Mouse (Mus musculus): Measurements from ENCODE around the gene Cept1.
"Not testable (repeated sequence)": the region's sequence is repeated elsewhere in the genome, so short reads cannot be mapped to it uniquely, and the experiment has no call there.

Gene Cept1

DNA sequence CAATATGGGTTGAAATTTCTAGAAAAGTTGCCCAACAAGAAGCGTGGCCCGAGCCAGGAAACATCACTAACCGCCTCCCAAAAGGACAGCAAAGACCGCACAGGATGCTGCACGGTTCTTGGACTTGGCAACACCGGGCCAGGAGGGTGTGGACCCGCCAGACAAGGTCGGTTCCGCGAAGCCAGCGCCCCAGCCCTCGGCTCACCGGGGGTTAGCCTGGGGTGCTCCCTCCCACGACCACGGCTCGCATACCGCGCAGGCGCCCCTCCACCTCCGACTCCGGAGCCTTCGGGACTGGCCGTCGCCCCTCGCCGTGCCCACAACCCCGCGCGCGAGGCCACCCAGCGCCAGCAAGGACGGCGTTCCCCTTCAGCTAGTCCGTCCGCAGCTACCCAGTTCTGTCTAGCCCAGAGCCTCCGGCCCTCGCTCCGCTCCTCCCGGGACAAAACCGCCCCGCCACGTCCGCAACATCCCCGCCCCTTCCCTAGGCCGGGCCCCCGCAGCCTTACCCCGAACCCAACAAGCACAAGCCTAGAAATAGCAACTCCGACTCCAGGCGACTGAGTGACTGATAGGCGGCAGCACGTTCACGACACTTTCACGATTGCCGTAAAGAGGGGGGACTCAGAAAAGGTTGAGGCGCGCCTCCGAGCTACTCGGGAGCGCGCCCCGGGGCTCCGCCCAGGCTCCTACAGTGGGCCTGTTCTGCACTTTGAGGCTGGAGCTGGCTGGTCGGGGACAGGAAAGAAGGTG lies at the start of gene Cept1, which contains the start of gene Dram2:
Cept1 (minus strand) TSS at position 632 of the 753 bp plus-strand sequence.
Dram2 (plus strand) TSS at position 628 of the 753 bp plus-strand sequence.
- DNase-seq: peak; percentile 92 to 93

DNA sequence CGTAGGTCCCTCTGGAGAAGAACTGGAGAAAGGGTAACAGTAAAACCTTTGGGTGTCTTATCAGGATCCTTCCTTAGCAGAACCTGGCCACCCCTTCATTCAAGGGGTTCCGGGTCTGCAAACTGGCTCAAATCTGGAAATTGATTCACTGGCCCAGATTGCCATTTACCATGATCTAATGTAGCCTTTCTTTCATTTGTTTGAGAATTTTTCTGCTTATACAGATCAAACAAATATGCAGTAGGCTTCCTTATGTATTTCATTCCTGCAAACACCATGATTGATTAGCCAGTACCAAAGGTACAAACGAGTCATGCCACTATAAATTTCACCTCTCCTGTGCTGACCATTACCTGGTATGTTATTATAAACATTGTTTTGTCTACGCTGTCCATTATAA lies 46.0 kb upstream of the Cept1 start:
- not testable (repeated sequence) for DNase-seq

DNA sequence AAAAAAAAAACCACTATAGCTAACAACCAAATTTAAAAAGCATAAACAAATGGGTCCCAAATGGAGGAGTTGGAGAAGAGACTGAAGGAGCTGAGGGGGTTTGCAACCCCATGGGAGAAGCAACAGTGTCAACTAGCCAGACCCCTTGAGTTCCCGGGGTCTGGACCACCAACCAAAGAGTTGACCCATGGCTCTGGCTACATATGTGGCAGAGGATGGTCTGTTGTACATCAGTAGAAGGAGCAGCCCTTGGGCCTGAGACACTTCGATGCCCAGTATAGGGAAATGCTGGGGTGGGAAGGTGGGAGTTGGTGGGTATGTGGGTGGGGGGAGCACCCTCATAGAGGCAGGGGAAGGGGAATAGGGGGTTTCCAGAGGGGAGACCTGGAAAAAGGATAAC lies 31.7 kb upstream of the Cept1 start:
- no peak for DNase-seq

DNA sequence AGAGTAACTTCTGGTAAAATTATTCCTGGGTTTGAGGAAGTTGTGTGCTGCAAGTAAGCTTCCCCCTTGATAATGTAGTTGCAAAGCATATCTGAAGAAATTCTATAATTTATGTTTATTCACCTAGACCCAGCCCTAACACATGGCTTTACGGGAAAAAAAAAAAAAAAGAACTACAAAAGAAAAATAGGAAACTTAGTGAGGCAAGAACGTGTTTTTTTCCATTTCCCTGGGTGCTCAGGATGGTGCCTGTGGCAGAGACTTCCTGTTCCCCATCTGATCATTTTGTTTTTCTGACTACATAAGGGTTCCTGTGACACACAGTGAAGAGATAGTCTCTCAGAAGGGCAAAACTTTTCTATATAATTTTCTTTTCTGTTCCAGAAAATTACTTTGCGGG lies 25.6 kb upstream of the Cept1 start:
- DNase-seq: no peak

DNA sequence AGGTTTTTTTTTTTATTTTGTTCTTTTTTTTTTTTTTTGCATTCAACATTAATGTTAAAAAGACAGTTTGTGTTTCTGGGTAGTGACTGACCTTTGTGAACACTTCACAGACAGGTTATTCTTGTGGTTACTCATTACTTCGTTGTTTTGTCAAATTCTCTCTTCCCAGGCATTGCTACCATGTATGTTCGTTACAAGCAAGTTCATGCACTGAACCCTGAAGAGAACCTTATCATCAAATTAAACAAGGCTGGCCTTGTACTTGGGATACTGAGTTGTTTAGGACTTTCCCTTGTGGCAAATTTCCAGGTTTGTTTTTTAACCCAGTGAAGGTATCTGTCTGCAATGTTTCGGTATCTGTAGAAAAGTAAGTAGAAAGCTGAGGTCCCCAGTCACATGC lies 18.3 kb upstream of the Cept1 start:
- no peak for DNase-seq

DNA sequence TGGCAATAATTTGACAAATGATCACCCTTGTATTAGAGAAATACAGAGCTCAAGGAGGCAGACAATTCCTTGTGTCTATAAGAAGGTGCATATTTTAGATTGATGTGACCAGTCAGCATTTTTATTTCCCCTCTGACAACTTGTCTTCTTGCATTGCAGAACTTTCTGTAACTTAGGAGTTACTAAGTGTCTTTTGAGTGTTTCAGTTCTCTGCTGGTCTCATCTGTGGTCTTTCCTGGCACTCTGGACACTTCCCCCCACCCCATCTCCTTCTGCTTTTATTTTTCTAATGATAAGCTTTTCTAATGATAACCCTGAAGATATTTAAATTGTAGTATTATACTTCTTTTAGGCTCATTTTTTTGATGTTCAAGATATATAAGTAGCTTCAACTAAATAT lies 10.7 kb upstream of the Cept1 start:
- no peak for DNase-seq

DNA sequence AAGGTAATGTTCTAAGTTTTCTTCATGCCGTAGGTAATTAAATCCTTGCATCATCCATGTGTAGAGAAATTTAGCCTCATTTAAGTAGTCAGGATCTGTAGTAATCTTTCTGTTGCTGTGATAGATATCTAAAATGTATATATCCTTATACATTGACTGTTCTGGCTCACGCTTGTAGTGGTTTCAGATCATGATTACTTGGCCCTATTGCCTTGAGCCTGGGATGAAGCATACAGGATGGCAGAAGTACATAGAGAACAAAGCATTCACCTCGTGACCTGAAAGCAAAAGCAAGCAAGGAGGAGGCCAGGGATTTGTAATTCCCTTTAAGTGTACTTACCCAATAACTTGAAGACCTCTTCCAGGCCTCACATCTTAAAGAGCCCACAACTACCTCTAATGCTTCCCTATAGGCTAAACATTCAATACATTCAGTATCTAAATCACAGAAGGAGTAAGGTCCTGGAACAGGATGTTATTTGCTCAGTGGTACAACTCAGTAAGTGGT lies 8.2 kb upstream of the Cept1 start:
- no peak for DNase-seq

DNA sequence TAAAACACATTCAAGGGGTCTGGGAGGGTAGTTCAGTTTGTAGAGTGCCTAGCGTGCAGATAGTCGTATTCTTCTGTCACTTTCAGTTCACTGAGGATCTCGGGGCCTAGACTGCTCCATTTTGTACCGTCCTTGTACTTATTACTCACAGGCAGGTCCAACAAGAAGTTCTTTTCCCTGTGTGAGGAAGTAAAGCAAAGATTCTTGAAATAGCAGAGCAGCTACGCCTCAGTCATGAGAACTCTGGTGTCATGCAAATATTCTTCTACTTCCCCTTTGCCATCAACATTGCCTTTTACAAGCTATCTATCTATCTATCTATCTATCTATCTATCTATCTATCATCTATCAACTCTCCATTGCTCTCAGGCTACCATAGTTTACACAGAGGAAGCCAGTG lies 5.8 kb upstream of the Cept1 start:
- DNase-seq: peak; percentile 60 to 62

DNA sequence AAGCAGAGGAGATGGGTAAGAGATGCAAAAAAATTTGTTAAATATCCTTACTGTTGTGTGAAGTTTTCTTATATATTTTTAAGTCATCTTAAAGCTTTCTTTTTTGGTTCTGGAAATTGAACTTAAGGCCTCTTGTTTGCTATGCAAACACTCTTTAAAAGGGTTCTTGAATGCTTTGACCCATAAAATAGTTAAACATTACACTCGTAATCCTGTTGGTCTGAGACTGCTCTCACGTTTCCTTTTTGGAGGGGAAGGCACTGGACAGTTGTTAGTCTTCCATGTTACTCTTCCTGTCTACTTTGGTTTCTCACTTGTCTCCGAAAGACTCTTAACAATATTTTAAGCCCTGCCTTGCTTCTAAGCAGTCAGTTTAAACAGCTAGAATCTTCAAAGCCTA lies 1.4 kb upstream of the Cept1 start:
- no peak for DNase-seq

DNA sequence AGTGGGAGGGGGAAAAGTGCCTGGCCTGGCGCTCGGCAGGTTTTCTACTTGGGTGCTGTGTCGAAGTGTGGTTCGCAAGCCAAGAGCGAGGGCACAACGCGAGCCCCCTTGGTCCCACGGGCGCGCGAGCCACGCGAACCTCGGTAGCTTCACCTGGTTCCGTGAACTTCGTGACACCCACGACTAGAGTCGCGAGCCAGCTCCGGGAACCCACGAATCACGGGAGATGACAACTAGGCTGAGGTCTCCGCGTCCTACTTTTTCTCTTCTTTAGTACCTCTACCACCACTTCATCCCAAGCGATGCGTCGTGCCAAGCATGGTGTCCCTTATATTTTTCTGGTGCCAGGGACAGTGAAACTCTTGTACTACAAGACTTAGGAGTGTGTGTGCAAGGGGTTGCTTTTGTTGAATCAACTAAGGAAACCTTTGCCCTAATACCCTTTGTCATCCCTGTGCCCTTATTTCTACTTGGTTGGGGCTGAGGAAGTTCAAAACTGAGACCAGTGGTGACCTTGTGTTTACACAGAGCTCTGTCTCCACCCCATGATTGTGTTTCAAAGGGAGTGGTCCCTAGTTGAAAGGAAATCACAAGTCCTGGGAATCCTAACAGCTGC lies 430 bp upstream of the Cept1 start:
- no peak for DNase-seq

DNA sequence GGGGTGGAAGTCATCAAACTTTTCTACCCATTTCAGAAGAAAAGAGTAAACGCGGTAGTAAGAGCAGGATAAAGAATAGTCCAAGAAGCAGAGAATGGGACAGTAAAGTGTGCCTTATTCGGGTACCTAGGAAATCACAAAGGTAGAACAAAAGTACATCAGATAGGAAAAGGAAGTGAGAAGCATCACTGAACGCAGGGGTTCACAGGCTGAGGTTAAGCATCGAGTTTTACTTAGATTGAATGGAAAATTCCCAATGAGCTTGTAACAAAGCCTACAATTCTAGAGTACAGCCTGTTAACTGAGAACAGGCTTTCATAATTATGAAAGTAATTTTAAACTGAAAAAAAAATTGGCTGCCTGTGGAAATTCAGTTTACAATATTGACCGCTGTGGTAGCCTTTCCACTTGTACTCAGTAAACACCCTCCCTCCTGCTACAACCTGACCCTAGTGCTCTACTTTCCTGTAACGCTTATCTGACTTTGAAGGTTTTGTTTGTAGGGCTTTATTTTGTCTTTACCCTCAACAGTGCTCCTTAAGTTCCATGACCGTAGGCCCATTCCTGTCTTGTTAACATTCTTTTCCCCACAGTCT lies 2.8 kb downstream of the Cept1 start:
- DNase-seq: peak; percentile 27 to 32

DNA sequence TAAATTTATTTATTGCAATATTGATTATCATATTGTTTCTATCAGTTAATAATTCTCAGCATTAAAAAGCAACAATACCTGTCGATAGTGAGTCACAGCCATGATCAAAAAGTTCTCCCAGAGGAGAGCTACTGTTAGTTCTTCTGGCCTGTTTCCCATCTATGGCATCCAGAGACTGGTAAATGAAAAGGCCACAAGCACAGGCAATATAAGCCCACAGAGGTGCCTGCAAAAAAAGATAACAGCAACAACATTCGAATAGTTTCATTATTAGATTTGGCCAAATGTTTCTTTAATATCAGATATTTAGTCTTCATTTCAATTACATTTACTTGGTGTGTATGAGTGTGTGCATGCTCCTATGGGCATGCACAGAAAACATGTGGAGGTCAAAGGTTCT lies 14.3 kb downstream of the Cept1 start:
- DNase-seq: no peak

DNA sequence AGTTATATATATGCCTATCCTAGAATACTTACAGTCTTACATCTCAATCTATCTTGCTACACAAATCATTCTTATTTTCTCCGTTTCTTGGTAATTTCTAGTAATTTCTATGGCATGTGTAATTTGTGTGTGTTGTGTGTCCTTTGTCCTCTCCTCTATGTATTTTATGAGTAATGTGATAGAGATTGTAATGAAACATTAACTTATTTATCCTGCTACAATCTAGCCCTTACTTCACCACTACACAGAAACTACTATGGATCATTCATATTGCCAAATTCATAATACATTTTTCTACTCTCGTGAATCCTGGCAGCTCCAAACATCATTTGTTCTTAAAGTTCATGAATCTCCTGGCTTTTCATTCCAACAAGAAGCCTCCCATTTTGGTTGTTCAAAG lies 19.6 kb downstream of the Cept1 start:
- no peak for DNase-seq

DNA sequence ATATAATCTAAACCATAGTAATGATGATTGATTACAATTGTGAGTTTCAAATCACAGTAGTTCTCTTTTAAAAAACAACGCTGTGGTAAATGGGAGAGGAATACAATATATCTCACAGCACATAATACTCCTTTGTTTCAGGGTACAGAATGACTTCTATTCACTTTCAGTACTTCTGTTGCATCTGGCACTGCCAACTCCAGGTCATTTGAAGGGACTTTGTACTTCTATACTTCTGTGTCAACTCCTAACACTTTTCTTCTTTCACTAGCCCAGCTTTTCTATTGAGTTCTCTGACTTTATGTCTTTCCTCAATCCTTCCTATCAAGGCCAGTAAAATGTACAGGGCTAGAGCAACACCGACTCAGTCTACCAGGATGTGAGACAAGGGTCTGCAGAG lies 21.2 kb downstream of the Cept1 start:
- no peak for DNase-seq

DNA sequence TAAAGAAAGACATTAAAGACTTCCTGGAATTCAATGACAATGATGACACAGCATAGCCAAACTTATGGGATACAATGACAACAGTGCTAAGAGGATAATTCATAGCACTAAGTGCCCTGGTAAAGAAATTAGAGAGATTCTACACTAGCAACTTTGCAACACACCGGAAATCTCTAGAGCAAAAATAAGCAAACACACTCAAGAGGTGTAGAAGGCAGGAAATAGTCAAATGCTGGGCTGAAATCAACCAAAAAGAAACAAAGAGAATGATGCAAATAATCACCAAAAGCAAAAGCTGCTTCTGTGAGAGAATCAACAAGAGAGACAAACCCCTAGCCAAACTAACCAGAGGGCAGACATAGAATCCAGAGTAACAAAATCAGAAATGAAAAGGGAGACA lies 24.9 kb downstream of the Cept1 start:
- no peak for DNase-seq

DNA sequence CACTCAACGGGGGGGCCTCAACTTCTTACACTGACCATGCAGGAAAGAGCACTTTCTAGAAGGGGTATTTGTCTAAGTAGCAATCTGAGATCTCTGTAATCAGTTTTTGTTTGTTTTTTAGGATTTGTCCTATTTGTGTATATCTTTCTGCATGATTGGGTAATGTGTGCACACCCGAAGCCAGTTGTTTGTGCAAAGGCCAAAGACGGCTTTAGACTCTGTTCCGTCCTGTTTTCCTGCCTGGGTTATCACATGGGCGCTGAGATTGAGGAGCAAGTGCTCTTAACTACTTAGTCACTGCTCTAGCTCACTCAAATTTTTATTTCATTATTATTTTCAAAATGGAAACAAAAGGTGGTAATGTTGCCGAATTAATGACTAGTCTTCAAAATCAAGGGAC lies 32.6 kb downstream of the Cept1 start:
- no peak for DNase-seq

DNA sequence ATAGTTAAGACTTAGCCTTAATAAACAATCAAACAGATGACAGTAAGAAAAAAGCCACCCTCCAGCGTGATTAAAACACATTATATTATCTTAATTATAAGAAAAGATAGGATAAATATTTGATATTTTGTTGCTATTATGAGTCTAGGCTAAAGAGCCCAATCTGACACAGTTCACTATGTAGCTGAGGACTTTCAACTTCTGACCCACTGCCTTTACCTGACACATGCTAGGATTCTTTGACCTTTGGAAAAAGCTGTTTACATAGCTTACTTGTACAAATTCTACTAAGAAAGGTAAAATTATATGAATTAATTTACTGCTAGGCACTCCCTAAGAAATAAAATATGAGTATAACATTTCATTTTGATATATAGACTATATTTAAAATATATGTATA lies 36.9 kb downstream of the Cept1 start:
- no peak for DNase-seq

DNA sequence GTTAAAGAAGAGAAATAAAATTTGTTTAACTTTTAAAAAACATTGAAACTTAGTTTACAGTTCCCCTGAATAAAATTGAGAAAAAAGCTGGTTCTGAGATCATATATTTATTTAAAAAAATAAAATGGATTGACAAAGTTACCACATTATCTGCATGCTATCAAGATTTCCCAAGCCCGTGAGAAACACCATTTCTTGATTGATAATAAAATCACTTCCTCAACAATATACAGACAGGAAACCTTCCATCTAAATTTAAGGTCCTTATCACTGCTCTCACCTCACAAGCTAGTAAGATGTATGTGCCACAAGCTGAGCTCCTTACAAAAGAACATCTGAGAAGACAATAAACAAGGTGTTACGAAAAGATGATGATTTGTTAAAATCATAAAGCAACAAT lies 44.7 kb downstream of the Cept1 start:
- DNase-seq: no peak

DNA sequence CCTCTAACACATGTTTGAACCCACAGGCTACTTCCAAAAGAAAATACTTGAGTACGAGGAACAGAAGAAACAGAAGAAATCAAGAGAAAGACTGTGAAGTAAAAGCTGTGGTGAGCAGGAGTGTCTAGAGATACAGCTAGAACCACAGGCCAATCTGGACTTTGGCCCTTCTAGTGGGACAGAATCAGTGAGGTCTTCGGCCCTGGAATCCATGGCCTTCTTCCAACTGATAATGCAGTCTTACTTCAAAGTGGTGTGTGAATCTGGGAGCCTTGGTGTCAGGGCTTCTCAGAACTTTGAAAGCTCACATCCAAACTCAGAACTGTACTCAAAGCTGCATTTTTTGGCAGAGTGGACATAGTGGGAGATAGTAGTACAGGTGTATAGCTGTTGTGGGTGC lies 47.1 kb downstream of the Cept1 start:
- DNase-seq: no peak

DNA sequence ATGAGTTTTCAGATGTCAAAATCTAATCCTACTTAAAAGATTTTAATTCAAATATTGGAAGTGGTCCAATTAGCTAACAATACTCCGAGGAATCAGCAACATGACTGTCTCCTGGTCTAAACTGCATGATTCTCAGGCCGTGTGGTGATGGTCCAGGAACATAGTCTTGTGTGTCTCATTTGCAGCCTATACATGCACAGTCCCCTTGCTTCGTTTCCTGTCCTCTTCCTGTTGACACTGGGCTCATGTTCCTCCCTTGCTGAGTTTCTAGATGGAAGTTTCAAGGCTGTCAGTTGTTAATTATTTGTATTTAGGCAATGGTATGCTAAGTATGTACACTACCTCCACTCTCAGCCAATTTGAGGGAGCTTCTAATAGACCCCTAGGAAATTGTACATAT lies 50.6 kb downstream of the Cept1 start:
- no peak for DNase-seq

DNA sequence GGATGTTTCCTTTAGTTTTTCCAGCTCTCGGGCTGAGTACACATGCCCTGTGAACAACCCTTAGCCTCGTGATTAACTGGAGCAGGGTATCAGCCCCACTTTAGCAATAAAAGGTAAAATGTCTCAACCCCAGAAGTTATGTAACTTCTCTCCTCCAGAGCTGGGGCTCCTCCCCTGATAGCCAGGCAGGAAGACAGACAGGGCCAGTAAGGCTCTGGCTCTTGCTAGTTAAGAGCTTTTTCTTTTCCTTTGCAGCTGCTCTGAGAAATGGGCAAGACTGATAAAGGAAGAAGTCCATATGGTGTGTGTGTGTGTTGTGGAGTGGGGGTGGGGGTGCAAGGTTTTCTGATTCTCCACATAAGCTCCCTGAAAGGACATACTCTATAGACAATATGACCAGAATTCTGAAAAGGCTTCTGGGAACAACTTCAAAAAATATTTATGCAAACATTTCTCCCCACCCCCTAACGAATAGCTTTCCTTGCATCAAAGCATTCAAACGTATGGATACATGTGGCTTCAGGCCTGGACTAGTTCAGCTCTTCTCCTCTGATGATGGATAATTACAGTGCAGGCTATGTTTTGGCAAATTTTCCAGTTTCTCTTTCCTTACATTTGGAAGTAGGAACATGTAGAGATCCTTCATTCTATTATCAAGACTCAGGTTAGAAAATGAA lies 51.4 kb downstream of the Cept1 start:
- no peak for DNase-seq

DNA sequence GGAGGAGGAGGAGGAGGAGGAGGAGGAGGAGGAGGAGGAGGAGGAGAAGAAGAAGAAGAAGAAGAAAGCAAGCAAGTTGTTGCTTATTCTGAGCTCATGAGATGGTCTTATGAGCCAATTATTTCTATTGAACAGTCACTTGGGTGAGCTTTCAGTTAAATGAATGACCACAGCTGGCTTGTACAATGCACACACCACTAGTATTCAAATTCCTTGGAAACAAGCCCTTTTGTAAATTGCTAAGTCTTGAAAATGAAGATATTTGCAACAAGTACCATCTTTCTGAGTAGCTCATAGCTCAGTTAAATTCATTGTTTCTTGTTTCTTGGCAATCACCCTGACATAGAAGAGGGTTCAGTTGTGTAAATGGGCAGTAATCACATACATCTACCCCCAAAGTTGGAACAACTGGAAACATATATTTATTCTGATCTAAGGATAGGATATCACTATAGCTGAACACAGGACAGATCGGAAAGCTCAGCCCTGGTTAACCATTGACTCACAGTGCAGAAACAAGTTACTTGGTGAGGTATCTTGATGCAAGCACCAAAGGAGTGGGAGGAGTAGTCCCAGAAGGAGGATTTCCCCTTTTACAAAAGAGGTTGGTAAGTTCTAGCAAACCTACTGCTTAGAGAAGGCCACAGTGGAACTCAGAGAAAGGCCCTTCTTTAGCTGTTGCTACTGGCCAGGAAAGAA lies 52.1 kb downstream of the Cept1 start:
- DNase-seq: no peak

DNA sequence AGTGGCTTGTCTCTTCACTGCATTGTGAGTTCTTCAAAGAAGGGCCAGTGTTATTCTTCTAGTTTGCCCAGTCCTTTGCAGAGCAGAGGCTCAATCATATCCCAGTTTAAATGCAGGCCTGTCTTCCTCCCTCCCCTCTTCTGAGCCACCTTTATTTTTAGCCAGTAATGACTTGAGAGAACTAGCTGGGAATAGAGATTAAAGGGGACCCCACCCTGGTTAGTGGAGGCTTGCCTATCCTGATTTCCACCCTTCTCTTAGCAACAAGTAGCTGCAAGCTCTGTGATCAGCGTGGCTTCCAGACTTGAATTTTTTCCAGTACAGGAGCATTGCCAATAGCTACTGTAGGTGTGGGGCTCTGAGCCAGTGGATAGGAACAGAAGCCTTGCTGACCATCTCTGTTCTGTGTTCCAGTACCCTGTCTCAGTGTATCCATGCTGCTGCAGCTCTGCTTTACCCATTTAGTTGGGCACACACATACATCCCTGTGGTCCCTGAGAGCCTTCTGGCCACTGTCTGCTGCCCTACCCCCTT lies 53.1 kb downstream of the Cept1 start:
- DNase-seq: no peak
